In the genomic region with DNA sequence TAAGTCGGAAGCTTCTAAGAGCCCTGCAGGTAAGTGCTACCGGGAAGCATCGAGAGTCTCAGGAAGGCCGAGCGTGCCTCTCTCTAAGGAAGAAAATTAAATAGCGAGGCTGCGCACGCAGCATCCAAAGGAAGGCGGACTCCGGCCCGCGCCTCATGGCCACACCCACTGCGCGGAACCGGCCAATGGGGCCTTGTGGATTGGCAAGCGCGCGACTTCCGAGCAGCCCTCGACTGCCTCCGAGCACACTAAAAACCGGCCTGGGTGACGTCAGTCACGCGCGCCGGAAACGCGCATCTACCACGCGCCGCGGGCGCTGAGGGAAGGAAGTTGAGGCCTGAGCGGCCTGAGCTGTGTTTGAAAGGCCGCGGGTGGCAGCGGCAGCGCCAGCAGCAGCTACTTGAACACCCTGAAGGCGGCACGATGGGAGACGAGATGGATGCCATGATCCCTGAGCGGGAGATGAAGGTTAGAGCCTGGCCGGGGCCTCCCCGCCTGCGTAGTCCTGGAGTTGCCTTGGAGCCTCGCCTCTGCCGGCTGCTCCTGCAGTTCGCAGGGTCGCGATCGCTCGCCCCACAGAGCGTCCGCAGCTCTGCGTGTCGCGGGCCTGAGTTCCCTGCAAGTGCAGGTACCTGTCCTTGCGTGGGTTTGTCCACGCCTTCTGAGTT, we compare ENCODE assay signal across 8 mouse cellular contexts. TPM values are rescaled to one million over a fixed set of nuclear protein-coding genes. Genes with fewer than 3 reads are reported as not detected.
A peak's percentile ranks its signal among the peaks of the same experiment; 100 is the strongest.
DNase-seq lines count a peak whose midpoint lies in the region; ATAC-seq and TF ChIP-seq lines count a peak whose summit lies in the region.

Gene Nup214, plus strand, starts transcription at position 296 of the 668 bp plus-strand sequence.

- H3K36me3 ChIP-seq in kidney, embryonic 14.5 days (ENCODE audit: control insufficient read depth, insufficient read depth, low read length): peaks cover 47% of the 10 kb centered on the region
- H3K36me3 ChIP-seq in limb, embryonic 15.5 days: peaks cover 50% of the 10 kb centered on the region

- no peak for TF ChIP-seq CTCF in bone marrow macrophage, adult 2 months (IDR thresholded peaks at IDR 0.05; ENCODE audit: low read depth, low read length)
- TF ChIP-seq CTCF in embryonic fibroblast, embryonic 13.5 days (IDR thresholded peaks at IDR 0.05; ENCODE audit: borderline replicate concordance, insufficient read depth, low read length): no peak

- peak; percentile 38; the same call in 1 of the 2 replicates for TF ChIP-seq POLR2A in bone marrow macrophage, adult 2 months (IDR thresholded peaks at IDR 0.05; ENCODE audit: borderline replicate concordance, low read depth, low read length)
- TF ChIP-seq POLR2A in embryonic fibroblast, embryonic 13.5 days (IDR thresholded peaks at IDR 0.05; ENCODE audit: low read depth, low read length): peak; percentile 81

- peak within 1 kb of the TSS; percentile 66 for H3K4me2 ChIP-seq in kidney, embryonic 14.5 days (replicated peaks; ENCODE audit: low read depth, low read length)
- H3K4me2 ChIP-seq in limb, embryonic 15.5 days: peak within 1 kb of the TSS; percentile 82

- no peaks in the 10 kb centered on the region for H3K9me3 ChIP-seq in kidney, embryonic 14.5 days (ENCODE audit: control insufficient read depth, low read length)
- no peaks in the 10 kb centered on the region for H3K9me3 ChIP-seq in limb, embryonic 15.5 days

- 0% methylated on average over 60 of the region's 60 CpGs for WGBS in kidney, embryonic 14.5 days
- WGBS in limb, embryonic 15.5 days: under 1% methylated on average over 60 of the region's 60 CpGs

- peak within 1 kb of the TSS; percentile 94 for H3K9ac ChIP-seq in kidney, embryonic 14.5 days (ENCODE audit: low read depth, low read length)
- peak within 1 kb of the TSS; percentile 94 for H3K9ac ChIP-seq in limb, embryonic 15.5 days

- H3K27me3 ChIP-seq in kidney, embryonic 14.5 days (ENCODE audit: control insufficient read depth, insufficient read depth, low read length): no peaks in the 10 kb centered on the region
- H3K27me3 ChIP-seq in limb, embryonic 15.5 days: no peaks in the 10 kb centered on the region

- H3K4me1 ChIP-seq in bone marrow macrophage, adult 2 months (ENCODE audit: control insufficient read depth, insufficient read depth, low read length): peaks cover 14% of the 10 kb centered on the region
- 0 out of 2 replicates have a peak, but pooled peaks cover 4% of the 10 kb centered on the region for H3K4me1 ChIP-seq in embryonic fibroblast, embryonic 13.5 days (ENCODE audit: control insufficient read depth, insufficient read depth, low read length)
- H3K4me1 ChIP-seq in kidney, embryonic 14.5 days (ENCODE audit: control insufficient read depth, insufficient read depth, low read length): peaks cover 7% of the 10 kb centered on the region; the same call in 1 of the 2 replicates
- H3K4me1 ChIP-seq in limb, embryonic 15.5 days: peaks cover 18% of the 10 kb centered on the region

- peak; percentile 99 for DNase-seq in A20 (ENCODE audit: low read depth, low spot score)
- peak; percentile 98 to 99 for DNase-seq in heart, adult 9 months (ENCODE audit: low spot score in 2 of 2)
- DNase-seq in monocyte, adult 2 months (ENCODE audit: low read depth in 1 of 2, low spot score in 2 of 2): peak; percentile 99
- peak; percentile 99 for DNase-seq in spleen, postnatal 36 days (ENCODE audit: low spot score in 2 of 2)

- peak within 1 kb of the TSS; percentile 53 for H3K27ac ChIP-seq in bone marrow macrophage, adult 2 months (ENCODE audit: insufficient read depth, low read depth, low read length)
- 0 out of 2 replicates have a peak within 1 kb of the TSS, but pooled peaks have one; percentile 9 for H3K27ac ChIP-seq in embryonic fibroblast, embryonic 13.5 days (ENCODE audit: insufficient read depth, low read length)
- peak within 1 kb of the TSS; percentile 76 for H3K27ac ChIP-seq in kidney, embryonic 14.5 days (ENCODE audit: low read depth, low read length)
- H3K27ac ChIP-seq in limb, embryonic 15.5 days: peak within 1 kb of the TSS; percentile 78

- peak within 1 kb of the TSS; percentile 89 for H3K4me3 ChIP-seq in bone marrow macrophage, adult 2 months (ENCODE audit: insufficient read depth, low read length)
- H3K4me3 ChIP-seq in embryonic fibroblast, embryonic 13.5 days (ENCODE audit: insufficient read depth, low read length): peak within 1 kb of the TSS; percentile 92
- peak within 1 kb of the TSS; percentile 86 for H3K4me3 ChIP-seq in kidney, embryonic 14.5 days (ENCODE audit: low read length)
- peak within 1 kb of the TSS; percentile 96 for H3K4me3 ChIP-seq in limb, embryonic 15.5 days

- ATAC-seq in kidney, embryonic 14.5 days (ENCODE audit: low FRiP score, low TSS enrichment): peak; percentile 100
- peak; percentile 98 for ATAC-seq in limb, embryonic 15.5 days (ENCODE audit: insufficient number of reproducible peaks, low FRiP score, low TSS enrichment, low read depth)

RNA-seq across cellular contexts. Expression of gene Nup214, which starts in this region (rescaled TPM):
- 47.3 and 63.3 TPM in 2 replicates for polyA plus RNA-seq in bone marrow macrophage, adult 2 months (2012; ENCODE audit: insufficient read depth, insufficient read length, missing spikeins)
- polyA plus RNA-seq in embryonic fibroblast, embryonic 13.5 days (2011; ENCODE audit: insufficient read length, low read depth, missing spikeins): 42.3 and 60.7 TPM in 2 replicates
- 79.4 and 97.4 TPM in 2 replicates for polyA plus RNA-seq in kidney, embryonic 14.5 days (2014; fragmentation: Nextera tagmentation; extraction: Ambion mirVana)
- polyA plus RNA-seq in limb, embryonic 15.5 days (2015; fragmentation: Nextera tagmentation; extraction: Ambion mirVana): 72.4 and 73.9 TPM in 2 replicates

Comparison
In these comparisons a context has a peak if more than half of its experiments do, and no peak if none do; other contexts are left out.
1. Peak in every context shown above with its lines: DNase-seq, ATAC-seq, H3K4me3 ChIP-seq and H3K27ac ChIP-seq.
2. H3K27ac ChIP-seq: peak in every context shown above with its lines; median percentile 78 in limb, embryonic 15.5 days; 76 in kidney, embryonic 14.5 days; 53 in bone marrow macrophage, adult 2 months; 9 in embryonic fibroblast, embryonic 13.5 days.